Mouse (Mus musculus): ENCODE results near the gene Pde4d. TPM values are rescaled to one million over a fixed set of nuclear protein-coding genes. Genes with fewer than 3 reads are reported as not detected.
A peak's percentile ranks its signal among the peaks of the same experiment; 100 is the strongest.

Pde4d gene
- polyA plus RNA-seq, 1 experiment: 15.1 TPM

GRCm38 (mm10) chr13:109686906-109687305 is 1237.2 kb downstream of the Pde4d start:
- H3ac ChIP-seq (ENCODE audit: control insufficient read depth, insufficient read length, low read depth): peak overlapping the region; percentile 57
- H3K79me3 ChIP-seq (ENCODE audit: low read depth): peaks cover 57% of the 10 kb centered on the region
- no peaks in the 10 kb centered on the region for H3K27me3 ChIP-seq (ENCODE audit: control insufficient read depth, insufficient read depth, insufficient read length)
- peak overlapping the region; percentile 57 for H3K4me3 ChIP-seq (ENCODE audit: insufficient read depth, poor library complexity, severe bottlenecking)
- peaks cover 73% of the 10 kb centered on the region for H3K79me2 ChIP-seq (ENCODE audit: control insufficient read depth, insufficient read depth)
- no peak for TF ChIP-seq MYOG (IDR thresholded peaks at IDR 0.05; ENCODE audit: control insufficient read depth, extremely low read depth, insufficient read length)
- peaks cover 3% of the 10 kb centered on the region for H3K36me3 ChIP-seq (ENCODE audit: control insufficient read depth, insufficient read depth)

- peak overlapping the region; percentile 8 for H3K4me3 ChIP-seq (ENCODE audit: insufficient read depth, poor library complexity, severe bottlenecking)
- H3K36me3 ChIP-seq (ENCODE audit: control insufficient read depth, insufficient read depth): peaks cover 3% of the 10 kb centered on the region
- H3K79me3 ChIP-seq (ENCODE audit: low read depth): peaks cover 68% of the 10 kb centered on the region
- H3K79me2 ChIP-seq (ENCODE audit: control insufficient read depth, insufficient read depth): peaks cover 86% of the 10 kb centered on the region
- TF ChIP-seq USF1 (IDR thresholded peaks at IDR 0.05; ENCODE audit: low read depth) (no peak), MAX (IDR thresholded peaks at IDR 0.05) (no peak), MYOG (IDR thresholded peaks at IDR 0.05; ENCODE audit: control insufficient read depth, extremely low read depth, insufficient read length) (no peak), FOSL1 (IDR thresholded peaks at IDR 0.05; ENCODE audit: insufficient read depth, low read length, poor library complexity, severe bottlenecking) (no peak), CEBPB (IDR thresholded peaks at IDR 0.05; ENCODE audit: low read depth) (no peak), MYOD1 (IDR thresholded peaks at IDR 0.05; ENCODE audit: control insufficient read depth, insufficient read length, low read depth) (no peak), CTCF (IDR thresholded peaks at IDR 0.05; ENCODE audit: control insufficient read depth, insufficient read depth, insufficient read length) (no peak)
- no peak overlapping the region for H3ac ChIP-seq (ENCODE audit: control insufficient read depth, insufficient read length, low read depth)
- H3K27me3 ChIP-seq (ENCODE audit: control insufficient read depth, insufficient read depth, insufficient read length): no peaks in the 10 kb centered on the region
Measured at GRCm38 (mm10) chr13:109688195-109688594, 1238.4 kb downstream of the Pde4d start.

GRCm38 (mm10) chr13:109689176-109689575 is 1239.4 kb downstream of the Pde4d start:
- Histone ChIP-seq H3ac (ENCODE audit: control insufficient read depth, insufficient read length, low read depth) (no peak overlapping the region), H3K79me2 (ENCODE audit: control insufficient read depth, insufficient read depth) (peaks cover 87% of the 10 kb centered on the region), H3K79me3 (ENCODE audit: low read depth) (peaks cover 68% of the 10 kb centered on the region), H3K27me3 (ENCODE audit: control insufficient read depth, insufficient read depth, insufficient read length) (no peaks in the 10 kb centered on the region), H3K4me3 (ENCODE audit: insufficient read depth, poor library complexity, severe bottlenecking) (no peak overlapping the region), H3K36me3 (ENCODE audit: control insufficient read depth, insufficient read depth) (peaks cover 3% of the 10 kb centered on the region)
- TF ChIP-seq MYOG (IDR thresholded peaks at IDR 0.05; ENCODE audit: control insufficient read depth, extremely low read depth, insufficient read length): no peak
- TF ChIP-seq FOSL1 (IDR thresholded peaks at IDR 0.05; ENCODE audit: insufficient read depth, low read length, poor library complexity, severe bottlenecking): no peak
- TF ChIP-seq MYOD1 (IDR thresholded peaks at IDR 0.05; ENCODE audit: control insufficient read depth, insufficient read length, low read depth): no peak

GRCm38 (mm10) chr13:109690558-109690957 is 1240.8 kb downstream of the Pde4d start:
- TF ChIP-seq CTCF (IDR thresholded peaks at IDR 0.05; ENCODE audit: control insufficient read depth, insufficient read depth, insufficient read length) (no peak), CEBPB (IDR thresholded peaks at IDR 0.05; ENCODE audit: low read depth) (no peak), USF1 (IDR thresholded peaks at IDR 0.05; ENCODE audit: low read depth) (no peak), MYOG (IDR thresholded peaks at IDR 0.05; ENCODE audit: control insufficient read depth, extremely low read depth, insufficient read length) (no peak), MAX (IDR thresholded peaks at IDR 0.05) (no peak), MYOD1 (IDR thresholded peaks at IDR 0.05; ENCODE audit: control insufficient read depth, insufficient read length, low read depth) (no peak), FOSL1 (IDR thresholded peaks at IDR 0.05; ENCODE audit: insufficient read depth, low read length, poor library complexity, severe bottlenecking) (no peak)
- H3K4me3 ChIP-seq (ENCODE audit: insufficient read depth, poor library complexity, severe bottlenecking): no peak overlapping the region
- peaks cover 3% of the 10 kb centered on the region for H3K36me3 ChIP-seq (ENCODE audit: control insufficient read depth, insufficient read depth)
- H3ac ChIP-seq (ENCODE audit: control insufficient read depth, insufficient read length, low read depth): no peak overlapping the region
- no peaks in the 10 kb centered on the region for H3K27me3 ChIP-seq (ENCODE audit: control insufficient read depth, insufficient read depth, insufficient read length)
- H3K79me2 ChIP-seq (ENCODE audit: control insufficient read depth, insufficient read depth): peaks cover 90% of the 10 kb centered on the region
- peaks cover 74% of the 10 kb centered on the region for H3K79me3 ChIP-seq (ENCODE audit: low read depth)

GRCm38 (mm10) chr13:109692851-109693250 is 1243.1 kb downstream of the Pde4d start:
- Histone ChIP-seq H3K79me2 (ENCODE audit: control insufficient read depth, insufficient read depth) (peaks cover 86% of the 10 kb centered on the region), H3K79me3 (ENCODE audit: low read depth) (peaks cover 58% of the 10 kb centered on the region), H3K4me3 (ENCODE audit: insufficient read depth, poor library complexity, severe bottlenecking) (no peak overlapping the region), H3K36me3 (ENCODE audit: control insufficient read depth, insufficient read depth) (peaks cover 17% of the 10 kb centered on the region), H3ac (ENCODE audit: control insufficient read depth, insufficient read length, low read depth) (no peak overlapping the region), H3K27me3 (ENCODE audit: control insufficient read depth, insufficient read depth, insufficient read length) (no peaks in the 10 kb centered on the region)
- TF ChIP-seq MAX (IDR thresholded peaks at IDR 0.05) (no peak), USF1 (IDR thresholded peaks at IDR 0.05; ENCODE audit: low read depth) (peak; percentile 58)

GRCm38 (mm10) chr13:109693769-109694168 is 1244.0 kb downstream of the Pde4d start:
- Histone ChIP-seq H3K27me3 (ENCODE audit: control insufficient read depth, insufficient read depth, insufficient read length) (no peaks in the 10 kb centered on the region), H3ac (ENCODE audit: control insufficient read depth, insufficient read length, low read depth) (no peak overlapping the region), H3K4me3 (ENCODE audit: insufficient read depth, poor library complexity, severe bottlenecking) (no peak overlapping the region), H3K79me3 (ENCODE audit: low read depth) (peaks cover 51% of the 10 kb centered on the region), H3K36me3 (ENCODE audit: control insufficient read depth, insufficient read depth) (peaks cover 15% of the 10 kb centered on the region), H3K79me2 (ENCODE audit: control insufficient read depth, insufficient read depth) (peaks cover 80% of the 10 kb centered on the region)
- no peak for TF ChIP-seq CTCF (IDR thresholded peaks at IDR 0.05; ENCODE audit: control insufficient read depth, insufficient read depth, insufficient read length)
- TF ChIP-seq MYOD1 (IDR thresholded peaks at IDR 0.05; ENCODE audit: control insufficient read depth, insufficient read length, low read depth): peak; percentile 43
